Mouse (Mus musculus) hindbrain, embryonic 13.5 days (tissue): ENCODE results near the gene Gm42906. TPM values are rescaled to one million over a fixed set of nuclear protein-coding genes. Genes with fewer than 3 reads are reported as not detected.
A peak's percentile ranks its signal among the peaks of the same experiment; 100 is the strongest.

Experiments
- ATAC-seq: fragments of 200-750 bp; cut with Nextera tagmentation; 2 replicates; pipeline ENCODE4 v1.8.0; 2017; ENCODE audit warnings: moderate TSS enrichment; ENCODE audit not compliant: low FRiP score
- H3K27ac ChIP-seq: fragments of 300-500 bp; sonication (generic); 2 replicates; pipeline ENCODE4 v1.5.1; 2015; ENCODE audit warnings: inconsistent platforms, mild to moderate bottlenecking, moderate library complexity
- H3K27me3 ChIP-seq: fragments of 300-500 bp; sonication (generic); 2 replicates; pipeline ENCODE4 v1.6.1; 2015; ENCODE audit warnings: mild to moderate bottlenecking, inconsistent platforms
- H3K36me3 ChIP-seq: fragments of 300-500 bp; sonication (generic); 2 replicates; pipeline ENCODE4 v1.6.1; 2015; ENCODE audit warnings: mild to moderate bottlenecking, inconsistent platforms
- H3K4me1 ChIP-seq: fragments of 300-500 bp; sonication (generic); replicated peaks from 2 replicates; pipeline ENCODE4 v1.6.1; 2015; ENCODE audit warnings: inconsistent platforms
- H3K4me2 ChIP-seq: fragments of 300-500 bp; sonication (generic); 2 replicates; pipeline ENCODE4 v1.6.1; 2015; ENCODE audit warnings: inconsistent platforms, mild to moderate bottlenecking, moderate library complexity
- H3K4me3 ChIP-seq: fragments of 300-500 bp; sonication (generic); 2 replicates; pipeline ENCODE4 v1.5.1; 2015; ENCODE audit warnings: mild to moderate bottlenecking, inconsistent platforms
- H3K9ac ChIP-seq: fragments of 300-500 bp; sonication (generic); 2 replicates; pipeline ENCODE4 v1.6.1; 2015; ENCODE audit warnings: mild to moderate bottlenecking, inconsistent platforms
- H3K9me3 ChIP-seq: fragments of 300-500 bp; sonication (generic); 2 replicates; pipeline ENCODE4 v1.6.1; 2016; ENCODE audit warnings: inconsistent platforms
- WGBS: fragments of 180-500 bp; shearing (Covaris S2); methylation state at CpG from one replicate; pipeline ENCODE4 v1.1.7; 2015; 5-methylcytosine and 5-hydroxymethylcytosine counted together
- polyA plus RNA-seq: library from polyadenylated mRNA; unstranded; fragments of >200 nt; fragmentation: Nextera tagmentation; extraction: Ambion mirVana; gene quantifications from 2 replicates; pipeline ENCODE4 v1.2.1, GENCODE M21; 2015

The Gm42906 gene
- polyA plus RNA-seq, 1 experiment from 2014 or later: not detected

DNA sequence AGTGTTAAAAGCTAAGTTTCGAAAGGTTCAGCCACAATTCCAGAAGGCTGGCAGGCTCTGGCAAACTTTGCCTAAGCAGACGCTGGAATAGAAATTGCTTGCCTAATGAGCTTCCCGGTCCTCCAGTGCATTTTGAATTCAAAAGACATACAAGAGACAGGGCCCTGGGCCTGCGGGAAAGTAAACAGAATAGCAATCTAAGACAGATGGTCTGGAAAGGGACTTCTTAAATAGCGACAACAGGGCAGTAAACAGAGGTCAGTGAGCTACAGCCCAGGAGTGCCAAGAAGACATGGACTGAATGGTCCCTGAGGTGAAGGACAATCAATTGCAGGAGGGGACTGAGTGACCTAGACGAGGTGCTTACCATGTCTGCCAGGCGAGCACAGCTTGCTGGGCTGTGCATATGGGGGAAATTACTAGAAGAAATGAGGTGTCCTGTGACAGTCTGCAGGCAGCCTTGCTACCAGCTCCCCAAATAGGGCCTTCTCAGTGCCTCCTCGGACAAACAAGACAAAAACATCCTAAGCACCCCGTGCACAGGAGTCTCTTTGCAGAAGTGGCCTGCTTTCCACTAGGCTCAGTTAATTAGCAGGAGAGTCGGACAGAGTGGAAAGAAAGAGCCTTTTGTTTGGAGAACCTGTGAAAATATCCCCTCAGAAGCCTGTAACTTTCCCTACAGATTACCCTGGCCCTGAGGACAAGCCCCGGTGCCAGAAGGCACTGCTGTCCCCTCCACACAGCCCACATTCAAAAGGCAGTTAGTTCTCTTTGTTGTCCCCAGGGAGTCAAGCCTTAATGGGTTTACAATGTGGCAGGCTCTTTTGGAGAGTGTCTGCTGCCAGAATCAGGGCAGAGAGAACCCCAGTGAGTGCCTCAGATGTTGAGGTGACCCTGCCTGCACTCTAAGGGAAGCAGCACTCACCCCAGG lies 285.0 kb downstream of the Gm42906 start:
- 0 out of 2 replicates have a peak overlapping the region, but pooled peaks have one; percentile 20 for H3K9ac ChIP-seq
- H3K9me3 ChIP-seq: no peaks in the 10 kb centered on the region
- no peak overlapping the region for H3K4me2 ChIP-seq
- no peaks in the 10 kb centered on the region for H3K36me3 ChIP-seq
- peak; percentile 86 for ATAC-seq
- H3K4me3 ChIP-seq: no peak overlapping the region
- no peaks in the 10 kb centered on the region for H3K27me3 ChIP-seq
- peak overlapping the region; percentile 78 for H3K27ac ChIP-seq
- H3K4me1 ChIP-seq: peaks cover 30% of the 10 kb centered on the region
- 12% methylated on average over 11 of the region's 11 CpGs for WGBS

- Histone ChIP-seq H3K27me3 (no peaks in the 10 kb centered on the region), H3K4me2 (no peak overlapping the region), H3K36me3 (no peaks in the 10 kb centered on the region), H3K9me3 (no peaks in the 10 kb centered on the region), H3K27ac (peak overlapping the region; percentile 78; the same call in 1 of the 2 replicates), H3K4me3 (no peak overlapping the region), H3K4me1 (peaks cover 30% of the 10 kb centered on the region), H3K9ac (no peak overlapping the region)
- WGBS: 45% methylated on average over 5 of the region's 5 CpGs
- no peak for ATAC-seq
Observed at GRCm38 (mm10) chr5:151142241-151142640, 285.7 kb downstream of the Gm42906 start.

- H3K27ac ChIP-seq: no peak overlapping the region
- H3K4me1 ChIP-seq: peaks cover 16% of the 10 kb centered on the region
- no peak overlapping the region for H3K9ac ChIP-seq
- H3K27me3 ChIP-seq: no peaks in the 10 kb centered on the region
- H3K4me2 ChIP-seq: no peak overlapping the region
- H3K36me3 ChIP-seq: no peaks in the 10 kb centered on the region
- H3K9me3 ChIP-seq: no peaks in the 10 kb centered on the region
- H3K4me3 ChIP-seq: no peak overlapping the region
- 89% methylated on average over 5 of the region's 5 CpGs for WGBS
- ATAC-seq: no peak
Observed at GRCm38 (mm10) chr5:151137901-151138300, 290.1 kb downstream of the Gm42906 start.

DNA sequence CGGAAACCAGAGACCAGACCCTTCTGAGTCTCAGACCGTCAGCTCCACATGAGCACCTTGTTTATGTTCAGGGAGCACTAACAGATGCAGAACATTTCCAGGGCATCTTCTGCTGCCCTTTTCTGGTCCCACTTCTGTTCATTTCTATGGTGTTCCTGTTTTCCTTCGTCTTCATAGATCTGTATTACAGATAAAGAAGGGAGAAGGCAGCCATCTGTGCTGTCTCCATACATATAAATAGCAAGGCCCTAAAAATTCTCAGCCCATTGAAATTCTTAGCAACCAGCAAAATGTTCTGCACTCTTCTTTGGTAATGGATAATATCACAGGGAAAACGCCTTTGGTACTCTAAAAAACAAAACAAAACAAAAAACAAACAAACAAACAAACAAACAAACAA lies 290.7 kb downstream of the Gm42906 start:
- Histone ChIP-seq H3K9ac (no peak overlapping the region), H3K4me1 (peaks cover 11% of the 10 kb centered on the region; the same call in 1 of the 2 replicates), H3K27ac (no peak overlapping the region), H3K36me3 (no peaks in the 10 kb centered on the region), H3K9me3 (no peaks in the 10 kb centered on the region), H3K4me3 (no peak overlapping the region), H3K27me3 (no peaks in the 10 kb centered on the region), H3K4me2 (no peak overlapping the region)
- 87% methylated on average over 4 of the region's 4 CpGs for WGBS
- ATAC-seq: no peak

DNA sequence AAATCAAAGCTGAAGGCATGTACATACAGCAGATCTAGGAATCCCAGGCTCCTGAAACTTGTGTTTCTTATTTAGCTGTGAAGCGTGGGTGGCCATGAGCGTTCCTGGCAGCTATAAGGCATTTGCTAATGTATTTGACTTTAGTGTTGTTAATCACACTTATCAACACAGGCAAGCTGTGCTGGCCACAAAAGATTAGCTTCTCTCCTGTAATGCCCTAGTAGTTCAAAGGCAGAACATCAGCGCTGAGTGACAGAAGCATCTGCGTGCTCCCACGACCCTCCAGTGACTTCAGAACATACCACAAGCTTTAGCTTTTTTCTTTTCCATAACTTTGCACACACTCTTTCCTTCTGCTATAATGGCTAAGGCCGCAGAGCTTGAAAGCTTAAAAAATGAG lies 292.0 kb downstream of the Gm42906 start:
- no peak overlapping the region for H3K9ac ChIP-seq
- WGBS: 73% methylated on average over 6 of the region's 6 CpGs
- ATAC-seq: no peak
- H3K4me3 ChIP-seq: no peak overlapping the region
- H3K36me3 ChIP-seq: no peaks in the 10 kb centered on the region
- H3K4me1 ChIP-seq: 0 out of 2 replicates have a peak, but pooled peaks cover 3% of the 10 kb centered on the region
- no peak overlapping the region for H3K4me2 ChIP-seq
- H3K9me3 ChIP-seq: no peaks in the 10 kb centered on the region
- no peak overlapping the region for H3K27ac ChIP-seq
- no peaks in the 10 kb centered on the region for H3K27me3 ChIP-seq

DNA sequence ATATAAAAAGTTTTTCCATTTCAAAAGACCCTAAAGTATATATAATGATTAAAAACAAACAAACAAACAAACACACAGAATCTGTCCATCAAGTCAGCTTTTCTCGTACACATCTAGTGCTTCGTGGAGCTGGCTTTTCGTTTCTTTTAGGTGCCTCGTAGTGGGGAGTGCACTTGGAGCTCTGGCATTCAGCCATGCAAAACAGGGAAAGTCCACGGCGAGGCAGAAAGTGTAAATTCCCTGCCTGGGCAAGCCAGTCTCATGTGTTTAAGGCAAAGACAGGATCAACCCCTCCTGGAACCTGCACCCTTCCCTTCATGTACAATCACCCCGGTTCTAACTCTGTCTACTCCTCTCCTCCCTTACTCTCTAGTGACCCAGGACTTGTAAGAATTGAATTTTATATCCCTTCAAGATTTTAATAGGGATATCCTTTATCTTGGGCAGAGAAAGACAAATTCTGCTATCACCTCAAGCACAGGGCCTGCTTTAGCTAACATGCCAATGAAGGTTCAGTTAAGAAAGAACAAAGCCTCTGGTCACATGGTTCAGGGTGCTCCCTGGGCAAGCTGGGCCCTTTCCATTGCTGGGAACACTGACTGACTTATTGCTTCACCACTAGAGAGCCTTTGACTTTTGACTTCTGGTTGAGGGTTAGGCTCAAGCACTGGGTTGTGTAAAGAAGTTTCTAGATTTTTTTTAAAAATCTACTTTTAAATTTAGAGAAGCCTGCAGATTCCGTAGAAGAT lies 292.7 kb downstream of the Gm42906 start:
- no peak for ATAC-seq
- Histone ChIP-seq H3K9ac (no peak overlapping the region), H3K9me3 (no peaks in the 10 kb centered on the region), H3K36me3 (no peaks in the 10 kb centered on the region), H3K27ac (no peak overlapping the region), H3K4me2 (no peak overlapping the region), H3K4me3 (no peak overlapping the region), H3K27me3 (no peaks in the 10 kb centered on the region), H3K4me1 (0 out of 2 replicates have a peak, but pooled peaks cover 3% of the 10 kb centered on the region)
- WGBS: 82% methylated on average over 8 of the region's 8 CpGs

DNA sequence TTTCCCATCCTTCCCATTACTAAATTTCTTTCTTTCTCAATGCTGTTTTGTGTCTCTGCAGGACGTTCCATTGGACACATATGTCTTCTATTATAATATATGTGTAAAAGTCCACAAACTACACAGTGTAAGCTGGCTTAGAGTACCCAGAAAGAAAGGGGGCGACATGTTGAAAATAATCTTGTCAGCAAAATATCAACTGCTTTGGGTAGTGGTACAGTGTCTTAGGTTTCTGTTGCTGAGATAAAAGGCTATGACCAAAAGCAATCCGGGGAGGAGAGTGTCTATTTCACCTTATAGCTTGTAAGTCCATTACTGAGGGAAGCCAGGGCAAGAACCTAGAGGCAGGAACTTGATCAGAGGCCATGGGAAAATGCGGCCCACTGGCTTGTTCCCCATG lies 293.8 kb downstream of the Gm42906 start:
- Histone ChIP-seq H3K27ac (no peak overlapping the region), H3K4me1 (0 out of 2 replicates have a peak, but pooled peaks cover 3% of the 10 kb centered on the region), H3K36me3 (no peaks in the 10 kb centered on the region), H3K4me2 (no peak overlapping the region), H3K27me3 (no peaks in the 10 kb centered on the region), H3K9me3 (no peaks in the 10 kb centered on the region), H3K4me3 (no peak overlapping the region), H3K9ac (no peak overlapping the region)
- 92% methylated on average over 4 of the region's 4 CpGs for WGBS
- no peak for ATAC-seq

DNA sequence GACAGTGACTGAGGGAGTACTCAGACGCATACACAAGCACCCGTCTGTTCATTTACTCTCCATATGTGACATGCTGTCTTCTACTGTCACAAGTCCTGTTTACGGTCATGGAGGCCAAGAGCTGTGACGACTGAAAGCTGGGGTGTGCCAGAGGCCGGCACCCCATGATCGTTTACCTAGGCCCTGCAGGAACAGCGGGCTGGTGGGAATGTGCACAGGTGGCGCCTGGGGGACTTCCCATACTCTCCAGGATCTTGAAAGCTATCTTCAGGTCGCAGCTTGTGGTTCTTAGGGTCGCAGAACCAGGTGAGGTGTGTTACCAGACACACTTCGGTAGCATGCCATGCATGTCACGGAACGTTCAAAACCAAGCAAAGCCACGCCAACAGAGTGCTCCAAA lies 294.2 kb downstream of the Gm42906 start:
- no peak overlapping the region for H3K9ac ChIP-seq
- 0 out of 2 replicates have a peak, but pooled peaks cover 3% of the 10 kb centered on the region for H3K4me1 ChIP-seq
- H3K36me3 ChIP-seq: no peaks in the 10 kb centered on the region
- no peak overlapping the region for H3K4me3 ChIP-seq
- no peak overlapping the region for H3K27ac ChIP-seq
- ATAC-seq: no peak
- WGBS: 93% methylated on average over 14 of the region's 14 CpGs
- no peak overlapping the region for H3K4me2 ChIP-seq
- H3K27me3 ChIP-seq: no peaks in the 10 kb centered on the region
- no peaks in the 10 kb centered on the region for H3K9me3 ChIP-seq

DNA sequence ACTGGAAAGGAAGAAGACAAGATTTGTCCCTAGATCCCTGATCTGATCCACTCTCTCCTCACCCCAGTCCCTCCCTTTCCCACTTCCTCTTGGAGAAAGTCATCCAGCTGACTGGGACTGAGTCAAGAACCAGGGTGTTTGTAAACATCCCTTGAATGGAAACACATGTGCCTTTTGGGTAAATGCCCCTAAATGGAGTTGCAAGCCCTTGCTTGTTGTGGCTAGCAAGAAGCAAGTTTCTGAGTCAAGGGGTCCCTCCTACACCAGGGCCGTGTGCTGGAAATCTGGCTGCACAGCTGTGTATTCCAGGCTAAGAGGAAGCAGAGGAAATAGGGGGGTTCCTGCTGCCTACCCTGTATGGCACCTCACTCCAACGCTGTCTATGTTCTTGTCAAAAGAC lies 298.2 kb downstream of the Gm42906 start:
- Histone ChIP-seq H3K36me3 (no peaks in the 10 kb centered on the region), H3K9ac (no peak overlapping the region), H3K4me2 (no peak overlapping the region), H3K27ac (no peak overlapping the region), H3K4me1 (peaks cover 16% of the 10 kb centered on the region), H3K27me3 (no peaks in the 10 kb centered on the region), H3K4me3 (no peak overlapping the region), H3K9me3 (no peaks in the 10 kb centered on the region)
- no peak for ATAC-seq
- 81% methylated on average over 2 of the region's 2 CpGs for WGBS

DNA sequence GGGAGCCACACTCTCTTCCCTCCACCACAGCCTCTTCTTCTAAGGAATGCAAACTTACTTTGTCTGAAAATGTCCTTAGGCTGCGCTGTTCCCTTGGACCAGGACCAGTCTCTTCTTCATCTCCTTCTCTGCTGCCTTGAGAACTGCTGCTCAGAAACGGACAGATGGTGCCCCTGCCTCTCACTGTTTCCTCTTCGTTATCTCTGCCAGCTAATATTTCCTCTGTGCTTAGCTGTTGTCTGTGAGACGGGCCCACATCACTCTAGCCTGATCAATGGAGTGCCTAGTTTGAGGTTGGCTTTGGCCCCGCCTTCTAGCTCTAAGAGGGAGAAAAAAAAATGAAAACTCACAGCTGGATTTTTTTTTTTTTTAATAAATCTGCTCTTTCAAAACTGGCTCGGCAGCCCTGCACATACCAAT lies 300.7 kb downstream of the Gm42906 start:
- ATAC-seq: no peak
- 60% methylated on average over 6 of the region's 6 CpGs for WGBS
- H3K4me3 ChIP-seq: no peak overlapping the region

GRCm38 (mm10) chr5:151126608-151127005 lies 301.4 kb downstream of the Gm42906 start:
- Histone ChIP-seq H3K9me3 (no peaks in the 10 kb centered on the region), H3K4me2 (peak overlapping the region; percentile 18; the same call in 1 of the 2 replicates), H3K36me3 (no peaks in the 10 kb centered on the region), H3K4me3 (no peak overlapping the region), H3K27ac (no peak overlapping the region), H3K27me3 (no peaks in the 10 kb centered on the region), H3K9ac (no peak overlapping the region), H3K4me1 (peaks cover 16% of the 10 kb centered on the region)
- no peak for ATAC-seq
- 72% methylated on average over 10 of the region's 10 CpGs for WGBS

More for the DNA sequence above, 300.7 kb downstream of the Gm42906 start:
- Histone ChIP-seq H3K36me3 (no peaks in the 10 kb centered on the region), H3K27me3 (no peaks in the 10 kb centered on the region), H3K4me2 (0 out of 2 replicates have a peak overlapping the region, but pooled peaks have one; percentile 11), H3K4me1 (peaks cover 16% of the 10 kb centered on the region), H3K9me3 (no peaks in the 10 kb centered on the region), H3K9ac (no peak overlapping the region), H3K27ac (peak overlapping the region; percentile 42; the same call in 1 of the 2 replicates)

DNA sequence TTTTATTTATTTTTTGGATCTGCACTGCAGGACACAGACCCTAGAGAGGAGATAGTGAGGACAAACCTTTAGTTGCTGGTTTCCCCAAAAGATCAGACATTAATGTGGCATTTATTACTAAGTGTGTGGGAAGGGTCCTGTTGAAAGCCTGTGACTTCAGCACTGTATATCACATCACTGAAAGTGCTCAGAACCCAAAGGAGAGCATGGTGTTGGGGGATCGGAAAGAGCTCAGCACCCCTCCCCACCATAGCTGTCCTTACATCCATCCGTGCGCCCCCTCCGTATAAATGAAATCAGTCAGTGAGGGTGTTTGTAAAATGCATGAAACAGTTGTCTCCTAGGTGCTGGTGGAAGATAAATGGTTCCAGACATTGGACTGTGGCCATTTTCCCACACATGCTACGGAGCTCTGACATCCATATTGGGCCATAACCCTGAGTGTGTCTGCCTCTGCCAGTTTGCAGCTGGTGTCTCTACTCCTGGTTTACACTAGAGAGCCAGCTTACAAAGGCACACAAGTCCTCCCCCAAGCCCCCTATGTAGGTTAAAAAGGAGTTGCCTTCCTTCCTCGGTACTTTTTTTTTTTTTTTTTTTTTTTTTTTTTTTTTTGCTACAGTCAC lies 301.9 kb downstream of the Gm42906 start:
- Histone ChIP-seq H3K27me3 (no peaks in the 10 kb centered on the region), H3K4me3 (no peak overlapping the region), H3K36me3 (no peaks in the 10 kb centered on the region), H3K27ac (0 out of 2 replicates have a peak overlapping the region, but pooled peaks have one; percentile 5), H3K4me2 (peak overlapping the region; percentile 29), H3K9me3 (no peaks in the 10 kb centered on the region), H3K9ac (no peak overlapping the region), H3K4me1 (peaks cover 16% of the 10 kb centered on the region)
- WGBS: 61% methylated on average over 5 of the region's 6 CpGs
- peak; percentile 57 for ATAC-seq
